Mouse (Mus musculus) forebrain, embryonic 13.5 days (tissue): ENCODE measurements around the gene Lrrtm4. TPM values are rescaled to one million over a fixed set of nuclear protein-coding genes. Genes with fewer than 3 reads are reported as not detected.

Experiments used
- ATAC-seq: fragments of 200-750 bp; cut with Nextera tagmentation; 2 replicates; pipeline ENCODE4 v1.8.0; 2017
- H3K27ac ChIP-seq: fragments of 300-500 bp; sonication (generic); 2 replicates; pipeline ENCODE4 v1.5.1; 2015; ENCODE audit warnings: inconsistent platforms, mild to moderate bottlenecking, moderate library complexity
- H3K27me3 ChIP-seq: fragments of 300-500 bp; sonication (generic); 2 replicates; pipeline ENCODE4 v1.6.1; 2015; ENCODE audit warnings: mild to moderate bottlenecking, inconsistent platforms
- H3K36me3 ChIP-seq: fragments of 300-500 bp; sonication (generic); 2 replicates; pipeline ENCODE4 v1.6.1; 2015; ENCODE audit warnings: mild to moderate bottlenecking, inconsistent platforms; ENCODE audit not compliant: poor library complexity, severe bottlenecking
- H3K4me1 ChIP-seq: fragments of 300-500 bp; sonication (generic); 2 replicates; pipeline ENCODE4 v1.6.1; 2015; ENCODE audit warnings: inconsistent platforms
- H3K4me2 ChIP-seq: fragments of 300-500 bp; sonication (generic); 2 replicates; pipeline ENCODE4 v1.6.1; 2015; ENCODE audit warnings: inconsistent platforms, mild to moderate bottlenecking, moderate library complexity
- H3K4me3 ChIP-seq: fragments of 300-500 bp; sonication (generic); 2 replicates; pipeline ENCODE4 v1.5.1; 2015; ENCODE audit warnings: mild to moderate bottlenecking, inconsistent platforms
- H3K9ac ChIP-seq: fragments of 300-500 bp; sonication (generic); 2 replicates; pipeline ENCODE4 v1.6.1; 2015; ENCODE audit warnings: mild to moderate bottlenecking, inconsistent platforms
- H3K9me3 ChIP-seq: fragments of 300-500 bp; sonication (generic); replicated peaks from 2 replicates; pipeline ENCODE4 v1.6.1; 2016; ENCODE audit warnings: inconsistent platforms
- WGBS: fragments of 180-500 bp; shearing (Covaris S2); methylation state at CpG from one replicate; pipeline ENCODE4 v1.1.7; 2015; 5-methylcytosine and 5-hydroxymethylcytosine counted together
- polyA plus RNA-seq: library from polyadenylated mRNA; unstranded; fragments of >200 nt; fragmentation: Nextera tagmentation; extraction: Ambion mirVana; gene quantifications from 2 replicates; pipeline ENCODE4 v1.2.1, GENCODE M21; 2015

Gene Lrrtm4
- polyA plus RNA-seq, 1 experiment from 2014 or later = 7.9 TPM

DNA sequence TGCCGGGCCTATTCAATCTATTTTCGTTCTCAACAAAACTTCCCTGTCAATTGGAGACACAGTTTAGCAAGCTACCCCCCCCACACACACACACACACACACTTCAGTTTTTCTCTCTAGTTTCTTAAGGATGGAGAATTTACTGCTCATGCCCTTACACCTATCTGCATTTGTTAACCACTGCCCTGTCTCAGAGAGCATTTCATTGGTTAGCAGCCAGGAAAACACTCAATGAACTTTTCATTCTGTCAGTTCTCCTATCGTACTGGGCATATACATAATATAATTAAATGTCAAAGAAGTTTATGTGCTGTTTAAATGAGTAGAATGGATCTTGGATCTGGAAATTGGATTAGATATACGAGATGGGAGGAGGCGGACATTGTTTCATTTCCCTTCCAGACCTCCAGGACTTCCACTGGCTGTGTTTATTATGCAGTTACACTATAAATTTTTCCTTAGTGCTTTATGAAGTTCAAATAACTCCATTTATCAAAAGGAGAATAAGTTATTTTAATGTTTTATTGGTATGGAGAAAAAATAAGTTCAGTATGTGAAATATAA lies 742.0 kb downstream of the Lrrtm4 start:
- no peaks in the 10 kb centered on the region for H3K9me3 ChIP-seq
- H3K36me3 ChIP-seq = no peaks in the 10 kb centered on the region
- no peaks in the 10 kb centered on the region for H3K4me1 ChIP-seq
- H3K4me2 ChIP-seq = no peak overlapping the region
- no peak overlapping the region for H3K27ac ChIP-seq
- no peaks in the 10 kb centered on the region for H3K27me3 ChIP-seq
- no peak overlapping the region for H3K9ac ChIP-seq
- no peak overlapping the region for H3K4me3 ChIP-seq
- WGBS = 82% methylated on average over 5 of the region's 5 CpGs
- no peak for ATAC-seq

DNA sequence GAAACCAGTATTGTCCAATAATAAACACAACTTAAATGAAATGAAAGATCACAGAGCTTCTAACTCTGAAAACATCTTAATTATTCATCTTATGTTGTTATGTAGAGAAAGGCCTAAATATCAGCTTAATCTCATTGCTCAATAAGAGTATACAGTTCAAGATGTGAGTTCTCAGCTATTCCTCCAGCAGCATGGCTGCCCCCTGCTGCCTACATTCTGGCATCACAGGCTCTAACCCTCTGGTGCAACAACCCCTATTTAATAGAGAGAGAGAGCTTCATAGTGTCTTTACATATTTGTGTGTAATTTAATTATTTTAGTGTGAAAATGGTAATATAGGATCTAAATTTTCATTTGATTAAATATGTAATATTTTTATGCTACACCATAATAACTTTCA lies 767.6 kb downstream of the Lrrtm4 start:
- H3K4me2 ChIP-seq = no peak overlapping the region
- H3K27me3 ChIP-seq = no peaks in the 10 kb centered on the region
- no peaks in the 10 kb centered on the region for H3K4me1 ChIP-seq
- H3K27ac ChIP-seq = no peak overlapping the region
- ATAC-seq = no peak
- no peaks in the 10 kb centered on the region for H3K36me3 ChIP-seq
- H3K9me3 ChIP-seq = no peaks in the 10 kb centered on the region
- no peak overlapping the region for H3K9ac ChIP-seq
- no peak overlapping the region for H3K4me3 ChIP-seq

DNA sequence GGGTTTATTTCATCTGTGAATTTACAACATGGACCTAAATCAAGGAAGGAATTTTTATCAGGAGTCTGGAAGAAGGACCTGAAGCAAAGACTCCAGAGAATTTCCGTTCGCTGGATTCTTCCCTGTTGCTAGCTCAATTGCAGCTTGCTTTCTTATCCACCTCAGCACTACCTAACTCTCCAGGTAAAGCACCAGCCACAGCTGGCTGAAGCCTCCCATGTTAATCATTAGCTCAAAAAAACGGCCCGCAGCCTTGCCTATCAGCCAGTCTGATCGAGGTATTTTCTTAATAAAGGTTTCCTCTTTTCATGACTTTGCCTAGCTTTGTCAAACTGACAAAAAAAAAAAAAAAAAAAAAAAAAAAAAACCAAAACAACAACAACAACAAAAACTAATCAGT lies 805.1 kb downstream of the Lrrtm4 start:
- Histone ChIP-seq H3K4me3 (no peak overlapping the region), H3K36me3 (no peaks in the 10 kb centered on the region), H3K4me2 (no peak overlapping the region), H3K9me3 (no peaks in the 10 kb centered on the region), H3K9ac (no peak overlapping the region), H3K27ac (no peak overlapping the region), H3K27me3 (no peaks in the 10 kb centered on the region), H3K4me1 (no peaks in the 10 kb centered on the region)
- no peak for ATAC-seq
- 92% methylated on average over 5 of the region's 5 CpGs for WGBS

DNA sequence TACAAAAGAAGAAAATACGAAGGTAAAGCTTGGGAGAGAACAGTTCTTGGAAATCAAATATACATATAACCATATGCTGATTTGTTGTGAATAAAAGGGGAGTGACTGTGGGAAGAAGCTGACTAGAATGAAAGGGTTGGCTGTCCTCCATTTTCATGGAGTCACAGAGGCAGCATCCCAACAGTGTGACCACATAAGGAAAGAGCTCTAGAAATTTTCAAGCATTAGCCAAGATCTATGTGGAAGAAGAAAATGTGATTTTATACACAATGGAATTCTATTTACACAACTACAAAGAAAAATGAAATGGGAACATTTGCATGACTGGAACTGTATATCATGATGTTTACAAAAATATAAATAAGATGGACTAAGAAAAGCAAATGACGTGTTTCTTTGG lies 821.1 kb downstream of the Lrrtm4 start:
- Histone ChIP-seq H3K27ac (no peak overlapping the region), H3K4me2 (no peak overlapping the region), H3K9me3 (no peaks in the 10 kb centered on the region), H3K9ac (no peak overlapping the region), H3K27me3 (no peaks in the 10 kb centered on the region), H3K4me3 (no peak overlapping the region), H3K36me3 (no peaks in the 10 kb centered on the region), H3K4me1 (no peaks in the 10 kb centered on the region)
- no peak for ATAC-seq
- 92% methylated on average over 2 of the region's 2 CpGs for WGBS

DNA sequence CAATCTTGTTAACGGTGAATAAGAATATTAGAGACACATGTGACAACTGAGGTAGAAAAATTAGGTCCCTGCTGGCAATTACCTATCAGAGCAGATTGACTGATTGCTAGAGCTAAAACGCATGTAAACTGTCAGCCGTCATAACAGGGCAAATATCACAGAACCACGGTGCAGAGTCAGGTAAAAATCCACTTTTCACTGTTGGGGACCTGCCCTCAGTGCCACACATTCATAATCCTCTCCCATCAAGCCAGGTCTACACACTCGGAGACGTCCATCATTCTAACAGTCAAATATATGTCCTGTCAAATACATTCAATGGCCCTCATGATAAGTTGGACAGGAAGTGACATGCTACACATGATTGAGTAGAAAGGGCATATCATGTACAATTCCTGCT lies 826.6 kb downstream of the Lrrtm4 start:
- Histone ChIP-seq H3K4me3 (no peak overlapping the region), H3K9me3 (no peaks in the 10 kb centered on the region), H3K27ac (no peak overlapping the region), H3K4me2 (no peak overlapping the region), H3K9ac (no peak overlapping the region), H3K36me3 (no peaks in the 10 kb centered on the region), H3K27me3 (no peaks in the 10 kb centered on the region), H3K4me1 (no peaks in the 10 kb centered on the region)
- WGBS = 80% methylated on average over 6 of the region's 6 CpGs
- ATAC-seq = no peak; the same call in 1 of the 2 replicates

DNA sequence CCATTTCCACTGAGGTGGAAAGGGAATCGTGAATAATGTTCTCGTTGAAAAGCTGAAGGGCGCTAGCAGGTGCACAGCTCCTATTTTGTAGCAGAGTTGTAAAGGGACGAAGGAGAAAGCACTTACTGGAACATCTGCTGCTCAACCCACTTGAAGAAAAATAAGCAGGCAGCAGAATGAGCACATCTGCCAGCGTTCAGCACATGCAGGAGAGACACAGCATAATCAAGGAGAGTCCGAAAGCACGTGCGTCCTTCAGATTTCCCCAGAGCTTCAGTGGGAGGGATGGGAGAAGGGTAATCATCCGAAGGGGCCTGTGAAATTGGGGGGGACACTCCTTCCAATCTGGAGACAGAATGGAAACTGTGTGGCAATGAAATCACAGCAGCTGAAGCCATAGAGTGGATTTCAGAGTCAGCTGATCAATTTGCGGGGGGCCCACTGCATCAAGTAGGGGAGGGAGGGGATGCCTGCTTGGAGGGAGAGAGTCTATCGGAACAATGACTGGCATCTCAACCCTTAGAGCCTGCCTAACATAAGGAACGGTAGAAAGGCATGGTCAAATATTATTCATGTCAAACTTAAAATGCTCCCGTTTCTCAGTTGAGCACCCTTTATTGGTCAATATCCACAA lies 838.4 kb downstream of the Lrrtm4 start:
- Histone ChIP-seq H3K4me1 (0 out of 2 replicates have a peak, but pooled peaks cover 6% of the 10 kb centered on the region), H3K9me3 (no peaks in the 10 kb centered on the region), H3K9ac (no peak overlapping the region), H3K36me3 (no peaks in the 10 kb centered on the region), H3K4me2 (peak overlapping the region; percentile 20; the same call in 1 of the 2 replicates), H3K27ac (peak overlapping the region; percentile 35), H3K27me3 (no peaks in the 10 kb centered on the region), H3K4me3 (no peak overlapping the region)
- WGBS = 55% methylated on average over 13 of the region's 13 CpGs
- ATAC-seq = peak; percentile 93

Other genes with a start within 250 kb of the Lrrtm4 start
- gene Gm20594, start 201.0 kb upstream of the Lrrtm4 start, polyA plus RNA-seq = not detected in 2 replicates